Mouse (Mus musculus): ENCODE measurements around the gene Fgfr2.

GRCm38 (mm10) chr7:130698480-130698879, 2424.7 kb downstream of the Fgfr2 start:
- TF ChIP-seq CTCF (conservative IDR thresholded peaks at IDR 0.05; ENCODE audit: low read length) = no peak
- no peak for TF ChIP-seq NANOG (IDR thresholded peaks at IDR 0.05; ENCODE audit: borderline replicate concordance, low read length)
- TF ChIP-seq POU5F1 (IDR thresholded peaks at IDR 0.05; ENCODE audit: borderline replicate concordance, low read length) = no peak

Measured in E14TG2a.4 (cell line).